Mouse (Mus musculus): ENCODE results near the gene Klc4.

GRCm38 (mm10) chr17:46588173-46588572 lies 57.6 kb downstream of the Klc4 start:
- TF ChIP-seq CTCF (IDR thresholded peaks at IDR 0.05; ENCODE audit: control insufficient read depth, insufficient read depth, insufficient replicate concordance, low read depth, low read length) (no peak), POLR2A (IDR thresholded peaks at IDR 0.05; ENCODE audit: control insufficient read depth, low read depth, low read length) (no peak)
